Mouse (Mus musculus) heart, embryonic 14.5 days (tissue): ENCODE results near the gene Gm21915. TPM values are rescaled to one million over a fixed set of nuclear protein-coding genes. Genes with fewer than 3 reads are reported as not detected.

Experiments used
- ATAC-seq: fragments of 200-750 bp; cut with Nextera tagmentation; 2 replicates; pipeline ENCODE4 v1.8.0; 2017; ENCODE audit warnings: low read depth, moderate TSS enrichment; ENCODE audit not compliant: insufficient number of reproducible peaks, insufficient read depth, low FRiP score
- H3K27ac ChIP-seq, 2 experiments: fragments of 200-500 bp in 1 of 2; fragments of 300-500 bp in 1 of 2; sonication (generic) in 1 of 2; replicated peaks in 1 of 2; 2 replicates each; pipeline ENCODE4 v1.5.1; 2012 to 2014; ENCODE audit warnings: low read depth in 2 of 2, low read length in 2 of 2, control low read depth in 1 of 2, mild to moderate bottlenecking in 1 of 2, mixed read lengths in 1 of 2; ENCODE audit not compliant: control insufficient read depth in 1 of 2, insufficient read depth in 1 of 2
- H3K27me3 ChIP-seq: fragments of 300-500 bp; sonication (generic); 2 replicates; pipeline ENCODE4 v1.6.1; 2014; ENCODE audit warnings: mild to moderate bottlenecking, low read length, control low read depth; ENCODE audit not compliant: control insufficient read depth, insufficient read depth
- H3K36me3 ChIP-seq: fragments of 300-500 bp; sonication (generic); 2 replicates; pipeline ENCODE4 v1.6.1; 2014; ENCODE audit warnings: mild to moderate bottlenecking, control low read depth, low read length, mixed read lengths; ENCODE audit not compliant: control insufficient read depth, insufficient read depth
- H3K4me1 ChIP-seq, 2 experiments: fragments of 200-500 bp in 1 of 2; fragments of 300-500 bp in 1 of 2; sonication (generic) in 1 of 2; 2 replicates each; pipeline ENCODE4 v1.6.1; 2012 to 2014; ENCODE audit warnings: low read length in 2 of 2, control low read depth in 1 of 2, mixed read lengths in 1 of 2; ENCODE audit not compliant: control insufficient read depth in 2 of 2, insufficient read depth in 2 of 2
- H3K4me2 ChIP-seq: fragments of 300-500 bp; sonication (generic); 2 replicates; pipeline ENCODE4 v1.6.1; 2014; ENCODE audit warnings: mild to moderate bottlenecking, low read length
- H3K4me3 ChIP-seq, 2 experiments: fragments of 200-500 bp in 1 of 2; fragments of 300-500 bp in 1 of 2; sonication (generic) in 1 of 2; 2 replicates each; pipeline ENCODE4 v1.5.1; 2012 to 2014; ENCODE audit warnings: low read length in 2 of 2, mild to moderate bottlenecking in 2 of 2, control low read depth in 1 of 2, low read depth in 1 of 2, moderate library complexity in 1 of 2; ENCODE audit not compliant: control insufficient read depth in 1 of 2, insufficient read depth in 1 of 2
- H3K9ac ChIP-seq: fragments of 300-500 bp; sonication (generic); 2 replicates; pipeline ENCODE4 v1.6.1; 2014; ENCODE audit warnings: mild to moderate bottlenecking, low read length
- H3K9me3 ChIP-seq: fragments of 300-500 bp; sonication (generic); 2 replicates; pipeline ENCODE4 v1.6.1; 2016; ENCODE audit warnings: low read length, control low read depth; ENCODE audit not compliant: control insufficient read depth
- WGBS: fragments of 180-500 bp; shearing (Covaris S2); extraction: QIAGEN DNeasy Blood & Tissue Kit; methylation state at CpG from one replicate; pipeline ENCODE4 v1.1.7; 2014; 5-methylcytosine and 5-hydroxymethylcytosine counted together
- polyA plus RNA-seq: library from polyadenylated mRNA; unstranded; fragments of >200 nt; fragmentation: Nextera tagmentation; extraction: Ambion mirVana; gene quantifications from 2 replicates; pipeline ENCODE4 v1.2.1, GENCODE M21; 2014

Gm21915 gene
- polyA plus RNA-seq, 1 experiment from 2014 or later: not detected

- ATAC-seq: no peak
Observed at GRCm38 (mm10) chr9:40717875-40718185, 47.4 kb downstream of the Gm21915 start.

More at GRCm38 (mm10) chr9:40717875-40718185, 47.4 kb downstream of the Gm21915 start:
- WGBS: 31% methylated on average over 7 of the region's 7 CpGs
- Histone ChIP-seq H3K27me3 (no peaks in the 10 kb centered on the region), H3K9me3 (no peaks in the 10 kb centered on the region), H3K4me1 (peaks cover 2 to 3% of the 10 kb centered on the region in 2 experiments; a peak in 1 of 4 replicates), H3K36me3 (no peaks in the 10 kb centered on the region), H3K9ac (no peak overlapping the region), H3K4me2 (peak overlapping the region; percentile 25; the same call in 1 of the 2 replicates), H3K27ac (0 out of 4 replicates have a peak overlapping the region, but pooled peaks of 1 of the 2 experiments have one; percentile 8), H3K4me3 (no peak overlapping the region)

Other genes with a start within 250 kb of the Gm21915 start
- 6.1 and 6.5 TPM in 2 replicates for gene Gramd1b, start 139.2 kb upstream of the Gm21915 start, polyA plus RNA-seq
- gene Clmp, start 15.3 kb downstream of the Gm21915 start, polyA plus RNA-seq: 8.9 and 13.4 TPM in 2 replicates
- gene Hspa8, start 130.4 kb downstream of the Gm21915 start, polyA plus RNA-seq: 1,682 and 1,761 TPM in 2 replicates
- not detected in 2 replicates for gene Bsx, start 203.5 kb downstream of the Gm21915 start, polyA plus RNA-seq